Mouse (Mus musculus): ENCODE data around the gene Ano8. TPM values are rescaled to one million over a fixed set of nuclear protein-coding genes. Genes with fewer than 3 reads are reported as not detected.
A peak's percentile ranks its signal among the peaks of the same experiment; 100 is the strongest.
"Not testable (repeated sequence)": the region's sequence is repeated elsewhere in the genome, so short reads cannot be mapped to it uniquely, and the experiment has no call there.

Ano8 gene
- 2.3 and 4.5 TPM in 2 replicates for polyA plus RNA-seq (2015; fragmentation: Nextera tagmentation; extraction: Ambion mirVana)

DNA sequence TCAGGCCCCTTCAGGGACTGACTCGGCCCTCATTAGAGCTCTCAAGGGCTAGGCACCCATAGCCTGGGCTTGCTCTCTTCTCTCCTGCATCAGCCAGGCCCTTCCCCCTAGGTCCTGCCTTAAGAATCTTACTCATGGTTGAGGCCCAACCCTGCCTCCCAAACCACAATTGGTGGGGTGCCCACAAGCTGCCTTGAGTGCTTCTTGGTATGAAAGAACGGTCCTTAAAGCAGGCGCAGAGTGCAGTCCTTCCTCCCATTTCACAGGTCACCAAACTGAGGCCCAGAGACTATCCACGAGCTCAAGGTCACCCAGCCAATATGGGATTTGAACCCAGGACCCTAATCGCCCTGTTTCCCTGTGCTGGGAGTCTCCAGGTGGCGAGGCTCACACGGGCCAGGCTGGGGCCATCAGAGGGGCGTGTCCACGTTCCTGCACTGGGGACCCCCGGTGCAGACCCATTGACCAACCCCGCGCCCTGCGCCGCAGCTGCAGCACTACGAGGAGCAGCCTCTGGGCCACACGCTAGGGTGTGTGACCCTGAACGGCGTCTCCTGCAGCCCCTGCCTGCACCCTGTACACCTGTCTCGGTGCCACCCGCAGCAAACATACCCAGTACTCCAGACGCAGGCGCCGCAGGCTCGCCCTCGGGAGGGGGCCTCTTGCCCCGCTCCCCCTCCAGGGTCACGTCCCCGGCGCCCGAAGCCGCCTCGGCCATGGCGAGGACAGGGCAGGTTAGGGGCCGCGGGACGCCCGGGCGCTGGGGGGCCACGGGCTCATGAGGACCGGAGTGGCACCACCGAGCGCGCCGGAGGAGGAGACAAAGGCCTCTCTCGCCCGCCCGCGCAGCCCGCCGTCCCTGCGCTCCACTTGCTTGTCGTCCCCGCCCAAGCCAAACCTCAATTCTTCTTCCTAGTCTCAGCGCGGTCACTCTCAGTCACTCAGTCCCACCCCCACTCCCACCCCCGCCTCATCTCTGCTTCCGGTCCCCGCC lies at the start of gene Ano8:
Gene Ano8 (minus strand): TSS at position 822 of the 994 bp plus-strand sequence.
- peaks cover 14% of the 10 kb centered on the region for H3K36me3 ChIP-seq (ENCODE audit: control insufficient read depth, insufficient read depth, low read length)
- peak within 1 kb of the TSS; percentile 84 for H3K4me2 ChIP-seq (ENCODE audit: low read length)
- H3K27ac ChIP-seq (ENCODE audit: low read depth, low read length) = peak within 1 kb of the TSS; percentile 82
- H3K9ac ChIP-seq (ENCODE audit: low read depth, low read length) = peak within 1 kb of the TSS; percentile 97
- WGBS = 5% methylated on average over 54 of the region's 58 CpGs
- H3K27me3 ChIP-seq (replicated peaks; ENCODE audit: control insufficient read depth, insufficient read depth, low read length) = no peaks in the 10 kb centered on the region
- peaks cover 31% of the 10 kb centered on the region for H3K4me1 ChIP-seq (ENCODE audit: control insufficient read depth, insufficient read depth, low read depth, low read length)
- no peaks in the 10 kb centered on the region for H3K9me3 ChIP-seq (ENCODE audit: control insufficient read depth, low read length)
- peak within 1 kb of the TSS; percentile 88 for H3K4me3 ChIP-seq (ENCODE audit: low read length)
- ATAC-seq = peak; percentile 83

DNA sequence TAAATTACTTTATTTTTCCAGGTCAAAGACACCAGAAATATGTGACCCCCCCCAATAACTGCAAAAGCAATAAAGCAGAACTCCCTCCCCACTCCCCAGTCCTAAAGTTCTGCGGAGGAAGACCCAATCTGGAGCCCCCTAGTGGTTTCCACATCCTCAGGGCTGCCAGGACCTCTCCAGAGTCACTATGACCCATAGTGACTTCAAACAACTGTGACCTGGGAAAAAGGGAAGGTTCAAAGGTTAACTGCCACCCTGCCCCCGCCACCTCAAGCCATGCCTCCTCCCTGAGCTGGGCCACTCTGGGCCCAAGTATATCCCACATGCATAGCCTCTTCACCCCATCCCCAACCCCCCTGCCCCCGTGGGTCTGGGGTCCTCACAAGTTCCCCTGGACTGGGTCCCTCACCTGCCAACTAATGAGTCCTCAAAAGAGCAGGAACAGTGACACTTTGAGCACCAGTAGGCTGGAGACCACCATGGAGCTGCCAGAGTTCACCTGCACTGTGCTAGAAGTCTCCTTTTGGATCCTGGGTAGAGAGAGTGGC lies 48.6 kb upstream of the Ano8 start:
- Histone ChIP-seq H3K4me3 (ENCODE audit: low read length) (no peak overlapping the region), H3K27me3 (replicated peaks; ENCODE audit: control insufficient read depth, insufficient read depth, low read length) (peaks cover 13% of the 10 kb centered on the region), H3K9ac (ENCODE audit: low read depth, low read length) (no peak overlapping the region), H3K36me3 (ENCODE audit: control insufficient read depth, insufficient read depth, low read length) (no peaks in the 10 kb centered on the region), H3K27ac (ENCODE audit: low read depth, low read length) (no peak overlapping the region), H3K4me1 (ENCODE audit: control insufficient read depth, insufficient read depth, low read depth, low read length) (peaks cover 2% of the 10 kb centered on the region; the same call in 1 of the 2 replicates), H3K9me3 (ENCODE audit: control insufficient read depth, low read length) (no peaks in the 10 kb centered on the region), H3K4me2 (ENCODE audit: low read length) (no peak overlapping the region)
- no peak for ATAC-seq
- 45% methylated on average over 3 of the region's 3 CpGs for WGBS

DNA sequence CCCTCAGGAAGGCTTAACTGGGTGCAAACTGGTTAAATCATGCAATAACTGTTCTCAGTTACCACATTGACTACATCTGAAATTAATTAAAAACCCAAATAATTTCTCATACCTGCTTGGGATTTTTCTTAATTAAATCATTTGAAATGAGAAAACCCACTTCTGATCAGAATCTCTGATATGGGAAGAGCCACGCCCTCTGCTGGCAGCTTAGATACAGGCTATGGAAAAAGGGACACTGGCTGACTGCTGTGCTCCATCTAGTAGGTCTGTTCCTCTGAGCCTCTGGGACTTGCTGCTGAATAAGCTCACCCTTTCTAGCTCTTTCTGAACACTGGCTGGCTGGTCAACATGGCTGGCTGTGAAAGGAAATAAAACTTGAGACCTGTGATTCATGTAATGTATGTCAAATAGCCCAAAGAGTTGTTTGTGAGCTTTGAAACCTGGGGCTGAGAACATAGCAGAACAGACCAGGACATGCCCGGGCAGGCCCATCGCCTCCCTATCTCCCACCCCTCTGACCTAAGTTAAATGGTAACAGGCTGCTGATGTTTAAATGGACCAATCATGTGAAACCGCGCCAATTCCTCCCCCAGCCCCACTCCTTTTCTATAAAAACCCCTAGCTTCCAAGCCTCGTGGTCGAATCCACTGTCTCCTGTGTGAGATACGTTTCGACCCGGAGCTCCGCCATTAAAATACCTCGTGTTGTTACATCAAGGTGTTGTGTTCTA lies 45.1 kb upstream of the Ano8 start:
- peaks cover 12% of the 10 kb centered on the region for H3K27me3 ChIP-seq (replicated peaks; ENCODE audit: control insufficient read depth, insufficient read depth, low read length)
- H3K4me2 ChIP-seq (ENCODE audit: low read length); H3K27ac ChIP-seq (ENCODE audit: low read depth, low read length); H3K9ac ChIP-seq (ENCODE audit: low read depth, low read length); H3K4me1 ChIP-seq (ENCODE audit: control insufficient read depth, insufficient read depth, low read depth, low read length); ATAC-seq; H3K4me3 ChIP-seq (ENCODE audit: low read length); H3K36me3 ChIP-seq (ENCODE audit: control insufficient read depth, insufficient read depth, low read length); H3K9me3 ChIP-seq (ENCODE audit: control insufficient read depth, low read length): not testable (repeated sequence)
- 62% methylated on average over 4 of the region's 12 CpGs for WGBS

DNA sequence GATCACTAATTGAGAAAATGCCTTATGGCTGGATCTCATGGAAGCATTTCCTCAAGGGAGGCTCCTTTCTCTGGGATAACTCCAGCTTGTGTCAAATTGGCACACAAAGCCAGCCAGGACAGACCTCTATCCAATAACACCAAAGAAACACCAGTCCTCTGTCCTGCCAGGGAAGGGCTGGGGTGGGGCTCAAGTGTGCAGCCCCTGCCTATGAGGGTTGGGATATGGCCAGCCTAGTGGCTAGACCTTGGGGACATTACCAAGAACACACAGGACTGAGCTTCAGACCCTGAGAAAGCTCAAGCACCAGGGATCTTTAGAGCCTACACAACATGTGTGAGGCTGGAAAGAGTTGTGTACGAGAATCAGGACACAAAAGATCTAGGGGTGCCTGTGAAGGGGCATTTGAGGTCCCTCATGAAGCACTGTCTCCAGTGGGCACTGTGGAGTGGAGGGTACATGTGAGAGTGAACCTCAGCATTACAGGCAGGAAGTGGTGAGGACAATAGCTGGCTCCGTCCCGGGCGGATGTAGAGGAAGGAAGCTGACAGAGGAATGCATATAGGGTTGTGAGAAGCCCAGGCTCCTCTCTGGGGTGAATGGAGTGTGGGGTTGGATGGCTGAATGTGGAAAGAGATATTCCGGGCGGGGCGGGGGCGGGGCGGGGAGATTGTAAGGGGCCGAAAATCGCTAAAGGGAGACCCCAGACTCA lies 42.8 kb upstream of the Ano8 start:
- H3K27me3 ChIP-seq (replicated peaks; ENCODE audit: control insufficient read depth, insufficient read depth, low read length) = peaks cover 25% of the 10 kb centered on the region
- peak overlapping the region; percentile 21; the same call in 1 of the 2 replicates for H3K27ac ChIP-seq (ENCODE audit: low read depth, low read length)
- H3K4me1 ChIP-seq (ENCODE audit: control insufficient read depth, insufficient read depth, low read depth, low read length) = peaks cover 3% of the 10 kb centered on the region; the same call in 1 of the 2 replicates
- no peak overlapping the region for H3K4me2 ChIP-seq (ENCODE audit: low read length)
- 83% methylated on average over 11 of the region's 11 CpGs for WGBS
- no peaks in the 10 kb centered on the region for H3K9me3 ChIP-seq (ENCODE audit: control insufficient read depth, low read length)
- H3K4me3 ChIP-seq (ENCODE audit: low read length) = no peak overlapping the region
- no peak overlapping the region for H3K9ac ChIP-seq (ENCODE audit: low read depth, low read length)
- 0 out of 2 replicates have a peak, but pooled peaks have one; percentile 37 for ATAC-seq
- H3K36me3 ChIP-seq (ENCODE audit: control insufficient read depth, insufficient read depth, low read length) = no peaks in the 10 kb centered on the region

DNA sequence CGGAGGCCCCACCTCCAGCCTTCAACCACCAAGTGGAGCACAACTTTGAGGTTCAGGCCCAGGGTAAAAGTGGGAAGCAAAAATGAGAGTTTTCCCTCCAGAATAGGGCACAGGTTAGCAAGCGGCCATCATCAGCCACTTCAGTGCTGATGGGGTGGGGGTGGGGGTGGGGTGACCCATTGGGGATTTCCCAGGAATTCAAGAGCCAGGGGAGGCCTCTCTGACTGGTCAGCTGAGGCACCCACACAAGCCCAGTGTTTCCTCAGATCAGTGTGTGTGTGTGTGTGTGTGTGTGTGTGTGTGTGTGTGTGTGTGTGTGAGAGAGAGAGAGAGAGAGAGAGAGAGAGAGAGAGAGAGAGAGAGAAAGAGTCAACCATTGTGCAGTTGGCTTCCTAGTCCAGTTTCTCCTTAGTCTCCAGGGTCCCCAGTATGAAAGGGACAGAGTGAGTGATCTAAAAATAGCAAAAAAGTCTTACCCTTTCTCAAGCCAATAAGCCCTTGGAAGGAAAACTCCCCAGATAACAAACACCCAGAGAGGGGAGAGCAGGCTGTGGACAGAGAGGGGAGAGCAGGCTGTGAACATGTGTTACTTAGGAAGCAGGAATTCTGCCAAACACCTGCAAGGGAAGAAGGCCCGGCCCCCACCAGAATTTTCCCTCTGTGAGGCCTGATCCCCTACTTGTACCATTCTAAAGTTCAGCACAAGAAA lies 41.6 kb upstream of the Ano8 start:
- Histone ChIP-seq H3K36me3 (ENCODE audit: control insufficient read depth, insufficient read depth, low read length) (no peaks in the 10 kb centered on the region), H3K27ac (ENCODE audit: low read depth, low read length) (no peak overlapping the region)
- no peak for ATAC-seq

DNA sequence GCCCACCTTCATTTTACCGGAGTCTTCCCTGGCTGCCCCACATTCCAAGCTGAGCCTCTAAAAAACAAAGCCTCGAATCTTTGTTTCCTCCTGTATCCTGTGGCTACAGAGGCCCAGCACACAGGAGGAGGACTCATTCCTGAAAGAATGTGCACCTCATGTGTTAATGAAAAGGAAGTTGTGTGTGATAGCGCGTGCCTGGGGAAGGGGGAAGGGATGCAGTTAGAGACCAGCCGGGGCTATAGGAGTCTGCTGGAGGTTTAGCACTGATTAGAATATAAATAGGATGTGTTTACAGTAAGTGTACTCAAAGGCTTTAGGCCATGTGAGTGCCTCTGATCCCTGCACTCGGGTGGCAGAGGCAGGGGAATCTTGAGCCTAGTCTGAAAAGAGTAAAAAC lies 40.5 kb upstream of the Ano8 start:
- no peak for ATAC-seq
- Histone ChIP-seq H3K9me3 (ENCODE audit: control insufficient read depth, low read length) (no peaks in the 10 kb centered on the region), H3K9ac (ENCODE audit: low read depth, low read length) (no peak overlapping the region), H3K4me2 (ENCODE audit: low read length) (no peak overlapping the region), H3K27me3 (replicated peaks; ENCODE audit: control insufficient read depth, insufficient read depth, low read length) (peaks cover 27% of the 10 kb centered on the region), H3K36me3 (ENCODE audit: control insufficient read depth, insufficient read depth, low read length) (no peaks in the 10 kb centered on the region), H3K4me1 (ENCODE audit: control insufficient read depth, insufficient read depth, low read depth, low read length) (peaks cover 7% of the 10 kb centered on the region), H3K27ac (ENCODE audit: low read depth, low read length) (no peak overlapping the region), H3K4me3 (ENCODE audit: low read length) (no peak overlapping the region)
- 11% methylated on average over 6 of the region's 6 CpGs for WGBS

More for the DNA sequence above, 41.6 kb upstream of the Ano8 start:
- WGBS = 45% methylated on average over 3 of the region's 3 CpGs
- Histone ChIP-seq H3K4me2 (ENCODE audit: low read length) (no peak overlapping the region), H3K4me1 (ENCODE audit: control insufficient read depth, insufficient read depth, low read depth, low read length) (peaks cover 3% of the 10 kb centered on the region; the same call in 1 of the 2 replicates), H3K9ac (ENCODE audit: low read depth, low read length) (no peak overlapping the region), H3K9me3 (ENCODE audit: control insufficient read depth, low read length) (no peaks in the 10 kb centered on the region), H3K4me3 (ENCODE audit: low read length) (no peak overlapping the region), H3K27me3 (replicated peaks; ENCODE audit: control insufficient read depth, insufficient read depth, low read length) (peaks cover 27% of the 10 kb centered on the region)

DNA sequence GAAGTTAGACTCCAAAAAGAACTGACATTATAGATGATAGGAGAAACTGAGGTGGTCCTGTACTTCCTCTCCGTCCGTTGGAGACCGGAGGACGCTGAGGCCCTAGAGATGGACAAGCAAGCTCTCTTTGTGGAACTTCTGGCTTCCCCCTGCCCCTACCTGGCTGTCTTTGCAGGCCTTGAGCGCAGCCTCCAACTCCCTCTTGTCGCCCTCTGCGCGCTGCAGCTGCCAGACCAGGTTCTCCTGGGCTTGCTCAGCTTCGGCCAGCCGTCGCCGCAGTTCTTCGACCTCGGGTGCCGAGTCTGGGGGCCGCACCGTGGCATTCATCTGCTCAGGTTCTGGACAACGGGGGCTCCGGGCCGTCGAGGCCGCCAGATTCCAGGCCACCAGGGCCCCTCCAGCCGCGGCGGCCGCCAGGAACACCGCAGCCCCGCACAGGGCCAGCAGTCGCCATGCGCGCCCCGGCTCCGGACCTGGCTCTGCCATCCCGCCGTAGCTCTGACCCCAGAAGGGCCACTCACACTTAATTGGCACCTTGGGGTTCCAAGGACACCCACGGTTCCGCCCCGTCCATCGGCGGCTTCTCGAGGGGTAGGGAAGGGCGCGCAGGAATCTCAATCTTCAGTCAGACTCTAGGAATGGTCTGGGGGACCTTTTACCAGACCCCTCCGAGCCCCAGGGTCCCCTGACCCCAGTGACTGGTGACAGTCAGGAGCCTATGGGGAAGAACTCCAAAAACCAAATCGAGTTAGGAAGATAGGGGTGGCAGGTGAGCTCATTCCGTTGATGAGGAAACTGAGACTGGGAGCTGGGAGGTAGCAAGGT lies 39.7 kb upstream of the Ano8 start, which contains the start of gene Ccdc194:
Gene Ccdc194 (minus strand): TSS at position 486 of the 825 bp plus-strand sequence.
- no peak for ATAC-seq
- H3K36me3 ChIP-seq (ENCODE audit: control insufficient read depth, insufficient read depth, low read length) = no peaks in the 10 kb centered on the region
- H3K4me1 ChIP-seq (ENCODE audit: control insufficient read depth, insufficient read depth, low read depth, low read length) = peaks cover 7% of the 10 kb centered on the region
- H3K4me3 ChIP-seq (ENCODE audit: low read length) = no peak within 1 kb of the TSS; the same call in 1 of the 2 replicates
- no peaks in the 10 kb centered on the region for H3K9me3 ChIP-seq (ENCODE audit: control insufficient read depth, low read length)
- H3K9ac ChIP-seq (ENCODE audit: low read depth, low read length) = peak within 1 kb of the TSS; percentile 38
- H3K27ac ChIP-seq (ENCODE audit: low read depth, low read length) = no peak within 1 kb of the TSS
- H3K27me3 ChIP-seq (replicated peaks; ENCODE audit: control insufficient read depth, insufficient read depth, low read length) = peaks cover 27% of the 10 kb centered on the region
- peak within 1 kb of the TSS; percentile 12; the same call in 1 of the 2 replicates for H3K4me2 ChIP-seq (ENCODE audit: low read length)
- 11% methylated on average over 45 of the region's 46 CpGs for WGBS

Measured in hindbrain, embryonic 16.5 days (tissue).